Mouse (Mus musculus) lung, adult 2 months (tissue): ENCODE measurements around the gene Sf3a1.
"Not testable (repeated sequence)": the region's sequence is repeated elsewhere in the genome, so short reads cannot be mapped to it uniquely, and the experiment has no call there.

Experiments used
- CTCF ChIP-seq: fragments of 200-500 bp; IDR thresholded peaks from 2 replicates; pipeline ENCODE4 v1.5.1; 2011; ENCODE audit warnings: mild to moderate bottlenecking, low read length, control low read depth; ENCODE audit not compliant: insufficient read depth
- POLR2A ChIP-seq: fragments of 200-500 bp; IDR thresholded peaks from 2 replicates; pipeline ENCODE4 v1.6.1; 2011; ENCODE audit warnings: low read depth, mild to moderate bottlenecking, control low read depth, low read length, borderline replicate concordance; ENCODE audit errors: extremely low read depth

DNA sequence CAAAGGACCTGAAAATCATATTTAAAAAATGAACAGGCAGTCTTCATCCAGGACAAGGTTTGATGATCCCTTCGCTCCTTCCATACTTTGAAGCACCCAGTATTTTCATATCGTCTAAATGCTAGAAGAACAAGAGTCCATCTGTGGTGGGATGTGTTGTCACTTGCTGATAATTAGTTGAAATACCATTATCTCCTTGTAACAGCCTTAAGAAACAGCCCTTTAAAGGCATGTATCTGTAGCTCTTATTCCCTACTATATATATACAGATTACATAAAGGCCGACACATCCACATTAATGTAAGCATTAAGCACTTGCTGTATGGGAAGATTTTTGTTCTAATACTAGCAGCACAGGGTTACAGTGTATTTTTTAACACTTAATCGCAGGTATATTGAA is 31.7 kb upstream of the Sf3a1 start:
- TF ChIP-seq CTCF, POLR2A: not testable (repeated sequence)
